Mouse (Mus musculus) heart, embryonic 13.5 days (tissue): ENCODE measurements at regions not wholly inside any gene's neighbourhood (a gene's known extent, or its start where the extent isn't known, plus 50 kb on each side); places are given as distances from the start of the nearest gene placed in this dataset.

Source experiments
- ATAC-seq: fragments of 200-750 bp; cut with Nextera tagmentation; 2 replicates; pipeline ENCODE4 v1.8.0; 2017; ENCODE audit warnings: moderate TSS enrichment; ENCODE audit not compliant: insufficient number of reproducible peaks, low FRiP score, low TSS enrichment; ENCODE audit errors: extremely low read depth
- H3K27ac ChIP-seq: fragments of 300-500 bp; sonication (generic); replicated peaks from 2 replicates; pipeline ENCODE4 v1.5.1; 2015; ENCODE audit warnings: moderate library complexity, mild to moderate bottlenecking, inconsistent platforms
- H3K27me3 ChIP-seq: fragments of 300-500 bp; sonication (generic); replicated peaks from 2 replicates; pipeline ENCODE4 v1.6.1; 2015; ENCODE audit warnings: mild to moderate bottlenecking, inconsistent platforms
- H3K36me3 ChIP-seq: fragments of 300-500 bp; sonication (generic); 2 replicates; pipeline ENCODE4 v1.6.1; 2015; ENCODE audit warnings: mild to moderate bottlenecking, inconsistent platforms
- H3K4me1 ChIP-seq: fragments of 300-500 bp; sonication (generic); 2 replicates; pipeline ENCODE4 v1.6.1; 2015; ENCODE audit warnings: inconsistent platforms
- H3K4me2 ChIP-seq: fragments of 300-500 bp; sonication (generic); 2 replicates; pipeline ENCODE4 v1.6.1; 2015; ENCODE audit warnings: inconsistent platforms, mild to moderate bottlenecking, moderate library complexity
- H3K4me3 ChIP-seq: fragments of 300-500 bp; sonication (generic); 2 replicates; pipeline ENCODE4 v1.5.1; 2015; ENCODE audit warnings: moderate library complexity, mild to moderate bottlenecking, inconsistent platforms
- H3K9ac ChIP-seq: fragments of 300-500 bp; sonication (generic); 2 replicates; pipeline ENCODE4 v1.6.1; 2015; ENCODE audit warnings: inconsistent platforms, mild to moderate bottlenecking, moderate library complexity
- H3K9me3 ChIP-seq: fragments of 300-500 bp; sonication (generic); 2 replicates; pipeline ENCODE4 v1.6.1; 2016; ENCODE audit warnings: inconsistent platforms
- WGBS: fragments of 180-500 bp; shearing (Covaris S2); methylation state at CpG from one replicate; pipeline ENCODE4 v1.1.7; 2015; ENCODE audit warnings: mixed read lengths; 5-methylcytosine and 5-hydroxymethylcytosine counted together

- Histone ChIP-seq H3K9me3 (no peaks in the 10 kb centered on the region), H3K9ac (no peak overlapping the region), H3K27ac (peak overlapping the region; percentile 78), H3K4me3 (no peak overlapping the region), H3K4me2 (no peak overlapping the region), H3K36me3 (no peaks in the 10 kb centered on the region), H3K27me3 (no peaks in the 10 kb centered on the region), H3K4me1 (peaks cover 53% of the 10 kb centered on the region)
- 34% methylated on average over 6 of the region's 6 CpGs for WGBS
- ATAC-seq = no peak
Measured at GRCm38 (mm10) chr6:51161149-51161548, 271.3 kb upstream of the Nfe2l3 start.

DNA sequence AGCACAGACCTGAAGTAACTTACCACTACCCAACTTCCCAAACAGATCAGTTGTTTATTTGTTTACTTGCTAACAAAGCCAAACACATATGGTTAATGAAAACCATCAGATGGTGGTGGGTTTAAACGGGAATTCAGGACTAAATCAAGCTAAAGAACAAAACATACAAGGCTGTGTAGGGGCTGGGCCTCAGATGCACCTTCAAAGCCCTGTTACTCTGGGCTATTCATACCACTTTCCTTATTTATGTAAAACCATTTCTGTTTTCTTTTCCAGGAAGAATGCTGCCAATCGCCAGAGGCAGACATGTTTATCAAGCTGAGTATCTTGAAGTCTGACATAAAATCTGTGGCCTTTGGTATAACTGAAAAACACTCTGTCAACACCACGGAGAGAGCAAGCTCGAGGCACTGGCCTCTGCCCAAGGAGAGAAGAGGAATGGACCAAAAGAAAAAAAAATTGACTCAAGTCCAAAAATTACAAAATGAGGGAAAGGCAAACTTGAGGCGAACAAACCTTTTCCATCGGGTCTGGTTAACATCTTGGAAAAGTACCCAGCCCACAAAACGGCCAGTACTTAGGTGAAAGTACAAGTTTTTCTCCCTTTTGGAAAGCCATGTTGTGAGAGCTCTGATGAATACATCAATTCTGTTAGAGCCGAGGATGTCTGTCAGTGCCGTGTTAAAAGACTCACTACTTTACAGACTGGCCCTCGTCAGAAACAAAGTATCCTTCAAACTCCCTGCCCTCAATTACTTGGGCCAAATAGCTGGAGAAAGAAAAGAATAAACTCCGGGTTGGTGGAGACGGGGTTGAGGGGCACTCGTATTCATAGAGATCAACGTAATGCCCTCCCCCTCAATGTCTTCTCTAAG lies 270.0 kb upstream of the Nfe2l3 start:
- H3K9me3 ChIP-seq = no peaks in the 10 kb centered on the region
- H3K4me1 ChIP-seq = peaks cover 40% of the 10 kb centered on the region
- no peaks in the 10 kb centered on the region for H3K36me3 ChIP-seq
- no peaks in the 10 kb centered on the region for H3K27me3 ChIP-seq
- no peak overlapping the region for H3K4me3 ChIP-seq
- H3K9ac ChIP-seq = peak overlapping the region; percentile 33; the same call in 1 of the 2 replicates
- no peak for ATAC-seq
- H3K4me2 ChIP-seq = no peak overlapping the region
- H3K27ac ChIP-seq = peak overlapping the region; percentile 93
- 50% methylated on average over 14 of the region's 14 CpGs for WGBS

DNA sequence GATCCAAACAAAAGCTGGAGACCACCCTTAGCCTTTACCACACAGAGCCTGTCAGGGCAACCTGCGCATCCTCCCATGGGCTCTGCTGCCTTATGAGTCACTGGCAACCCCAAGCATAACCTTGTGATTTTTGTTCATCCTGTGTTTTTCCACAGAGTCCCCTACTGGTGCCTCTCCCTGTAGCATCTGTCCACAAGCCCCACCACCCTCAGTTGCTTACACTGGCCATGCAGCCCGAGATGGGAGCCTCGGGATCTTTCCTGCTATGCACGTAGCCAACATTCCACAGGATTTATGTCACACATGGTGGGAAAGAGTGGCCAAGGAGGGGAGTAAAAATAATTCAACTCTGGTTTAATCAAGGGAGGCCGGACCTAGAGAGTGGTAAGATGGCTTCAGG lies 269.2 kb upstream of the Nfe2l3 start:
- ATAC-seq = peak; percentile 49; the same call in 1 of the 2 replicates

DNA sequence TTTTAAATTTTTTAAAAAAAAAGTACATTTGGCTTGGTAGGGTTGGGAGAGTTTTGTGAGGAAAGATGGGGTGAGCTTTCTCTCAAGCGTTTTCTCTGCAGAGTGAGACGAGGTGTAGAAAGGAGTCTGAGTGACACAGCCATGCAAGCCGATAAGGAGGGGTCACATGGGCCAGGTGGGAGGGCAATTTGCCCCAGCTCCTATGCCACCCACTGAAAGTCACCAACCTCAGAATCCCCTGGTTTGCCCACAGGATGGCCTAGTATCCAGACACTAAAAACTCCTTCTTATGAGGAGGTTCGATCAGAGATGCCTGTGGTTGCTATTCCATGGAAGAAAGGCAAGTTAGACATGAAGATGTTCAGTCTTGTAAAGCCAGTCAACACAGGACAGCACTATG lies 268.6 kb upstream of the Nfe2l3 start:
- Histone ChIP-seq H3K4me2 (peak overlapping the region; percentile 44), H3K27ac (peak overlapping the region; percentile 93), H3K9me3 (no peaks in the 10 kb centered on the region), H3K4me1 (peaks cover 52% of the 10 kb centered on the region), H3K36me3 (no peaks in the 10 kb centered on the region), H3K9ac (peak overlapping the region; percentile 38; the same call in 1 of the 2 replicates), H3K4me3 (peak overlapping the region; percentile 26; the same call in 1 of the 2 replicates), H3K27me3 (no peaks in the 10 kb centered on the region)
- ATAC-seq = no peak
- WGBS = 32% methylated on average over 4 of the region's 4 CpGs

More for the DNA sequence above, 269.2 kb upstream of the Nfe2l3 start:
- Histone ChIP-seq H3K4me1 (peaks cover 46% of the 10 kb centered on the region), H3K9me3 (no peaks in the 10 kb centered on the region), H3K9ac (peak overlapping the region; percentile 33), H3K27me3 (no peaks in the 10 kb centered on the region), H3K27ac (peak overlapping the region; percentile 93), H3K4me3 (no peak overlapping the region), H3K36me3 (no peaks in the 10 kb centered on the region), H3K4me2 (no peak overlapping the region; the same call in 1 of the 2 replicates)
- WGBS = 23% methylated on average over 5 of the region's 5 CpGs

- no peaks in the 10 kb centered on the region for H3K9me3 ChIP-seq
- no peaks in the 10 kb centered on the region for H3K27me3 ChIP-seq
- ATAC-seq = no peak
- no peak overlapping the region for H3K4me2 ChIP-seq
- peak overlapping the region; percentile 95 for H3K27ac ChIP-seq
- H3K36me3 ChIP-seq = no peaks in the 10 kb centered on the region
- no peak overlapping the region for H3K9ac ChIP-seq
- no peak overlapping the region for H3K4me3 ChIP-seq
- 76% methylated on average over 5 of the region's 5 CpGs for WGBS
- H3K4me1 ChIP-seq = peaks cover 56% of the 10 kb centered on the region
Measured at GRCm38 (mm10) chr6:51167028-51167427, 265.4 kb upstream of the Nfe2l3 start.

- ATAC-seq = no peak
- 3% methylated on average over 11 of the region's 11 CpGs for WGBS
- H3K4me2 ChIP-seq = peak overlapping the region; percentile 72
- peak overlapping the region; percentile 95 for H3K27ac ChIP-seq
- no peaks in the 10 kb centered on the region for H3K27me3 ChIP-seq
- H3K4me3 ChIP-seq = peak overlapping the region; percentile 53
- no peaks in the 10 kb centered on the region for H3K36me3 ChIP-seq
- peaks cover 52% of the 10 kb centered on the region for H3K4me1 ChIP-seq
- H3K9me3 ChIP-seq = no peaks in the 10 kb centered on the region
- peak overlapping the region; percentile 84 for H3K9ac ChIP-seq
Measured at GRCm38 (mm10) chr6:51168048-51168447, 264.4 kb upstream of the Nfe2l3 start.

DNA sequence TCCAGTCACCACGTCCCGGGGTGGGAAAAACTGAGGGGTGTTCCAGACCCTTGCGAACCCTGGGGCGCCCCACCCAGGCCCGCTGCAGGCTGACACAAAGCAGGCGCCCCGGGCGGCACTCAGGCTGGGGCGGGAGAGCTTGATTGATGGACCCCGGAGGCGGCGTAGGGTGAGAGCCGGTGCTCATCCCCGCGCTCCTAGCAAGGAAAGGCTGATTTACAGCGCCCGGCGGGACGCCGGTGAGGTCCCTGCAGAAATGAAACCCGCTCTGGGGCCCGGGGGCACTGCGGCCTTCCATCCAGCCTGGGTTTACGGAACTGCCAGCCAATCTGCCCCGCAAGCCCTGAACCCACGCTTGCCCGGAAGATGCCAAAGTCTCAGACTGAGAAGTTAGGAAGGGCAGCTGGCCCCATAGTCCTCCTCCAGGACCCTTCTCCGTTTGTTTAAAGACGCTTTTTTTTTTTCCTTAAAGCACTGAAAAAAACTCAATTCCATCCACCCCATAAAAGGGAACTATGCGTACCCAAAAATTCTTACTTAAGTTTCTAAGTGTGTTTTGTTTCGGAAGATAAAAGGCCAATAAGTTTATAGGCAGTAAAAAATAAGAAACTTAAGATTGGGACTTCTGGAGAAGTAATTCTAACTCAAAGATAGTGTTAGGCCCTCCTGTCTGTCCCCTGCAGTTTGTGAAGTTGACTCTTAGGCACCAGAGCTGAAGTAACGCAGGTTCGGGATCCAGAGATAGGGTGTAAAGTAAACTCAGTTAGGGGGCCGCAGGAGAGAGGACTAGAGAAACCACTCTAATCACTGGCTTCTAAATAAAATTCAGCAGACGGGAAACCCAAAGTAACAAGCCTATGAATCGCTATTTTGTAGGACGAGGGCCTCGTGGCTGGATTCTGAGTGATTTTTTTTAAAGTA lies 263.4 kb upstream of the Nfe2l3 start:
- no peaks in the 10 kb centered on the region for H3K36me3 ChIP-seq
- peaks cover 52% of the 10 kb centered on the region for H3K4me1 ChIP-seq
- H3K27me3 ChIP-seq = no peaks in the 10 kb centered on the region
- peak overlapping the region; percentile 84 for H3K9ac ChIP-seq
- ATAC-seq = no peak
- H3K9me3 ChIP-seq = no peaks in the 10 kb centered on the region
- WGBS = 8% methylated on average over 38 of the region's 38 CpGs
- peak overlapping the region; percentile 72 for H3K4me2 ChIP-seq
- H3K27ac ChIP-seq = peak overlapping the region; percentile 95
- H3K4me3 ChIP-seq = peak overlapping the region; percentile 53

- H3K4me1 ChIP-seq = peaks cover 52% of the 10 kb centered on the region
- H3K4me3 ChIP-seq = peak overlapping the region; percentile 51
- H3K27me3 ChIP-seq = peaks cover 8% of the 10 kb centered on the region; the same call in 1 of the 2 replicates
- peak overlapping the region; percentile 84 for H3K9ac ChIP-seq
- peak overlapping the region; percentile 95 for H3K27ac ChIP-seq
- peak overlapping the region; percentile 72 for H3K4me2 ChIP-seq
- ATAC-seq = no peak
- H3K9me3 ChIP-seq = no peaks in the 10 kb centered on the region
- H3K36me3 ChIP-seq = no peaks in the 10 kb centered on the region
- WGBS = under 1% methylated on average over 22 of the region's 22 CpGs
Measured at GRCm38 (mm10) chr6:51169971-51170411, 262.5 kb upstream of the Nfe2l3 start.

- peak overlapping the region; percentile 95 for H3K27ac ChIP-seq
- no peaks in the 10 kb centered on the region for H3K9me3 ChIP-seq
- ATAC-seq = no peak
- H3K27me3 ChIP-seq = peaks cover 12% of the 10 kb centered on the region
- WGBS = under 1% methylated on average over 11 of the region's 11 CpGs
- H3K4me1 ChIP-seq = peaks cover 52% of the 10 kb centered on the region
- no peaks in the 10 kb centered on the region for H3K36me3 ChIP-seq
- peak overlapping the region; percentile 72 for H3K4me2 ChIP-seq
- peak overlapping the region; percentile 84 for H3K9ac ChIP-seq
- H3K4me3 ChIP-seq = peak overlapping the region; percentile 51
Measured at GRCm38 (mm10) chr6:51170414-51170813, 262.1 kb upstream of the Nfe2l3 start.

DNA sequence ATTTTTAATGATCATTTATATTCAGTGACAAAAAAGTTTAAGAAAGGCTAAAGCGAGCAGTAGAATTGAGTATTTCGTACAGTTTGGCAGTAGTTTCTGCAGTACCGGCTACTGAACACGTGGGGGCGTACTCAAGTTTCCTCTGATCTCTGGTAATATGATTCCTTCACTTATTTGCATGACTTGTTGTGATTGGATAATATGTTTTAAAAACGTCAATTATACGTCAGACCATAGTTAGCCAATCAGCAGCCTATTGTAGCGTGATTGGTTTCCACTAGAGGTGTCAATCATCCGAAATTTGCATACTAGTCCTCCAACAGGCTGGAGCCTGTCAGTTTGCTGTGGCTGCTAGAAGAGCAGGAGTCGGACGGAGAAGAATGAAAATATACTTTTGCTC lies 261.6 kb upstream of the Nfe2l3 start:
- H3K4me2 ChIP-seq = peak overlapping the region; percentile 72
- no peak overlapping the region for H3K9ac ChIP-seq
- peaks cover 52% of the 10 kb centered on the region for H3K4me1 ChIP-seq
- H3K9me3 ChIP-seq = no peaks in the 10 kb centered on the region
- H3K36me3 ChIP-seq = no peaks in the 10 kb centered on the region
- ATAC-seq = peak; percentile 75
- H3K27ac ChIP-seq = peak overlapping the region; percentile 95
- peak overlapping the region; percentile 51 for H3K4me3 ChIP-seq
- H3K27me3 ChIP-seq = peaks cover 17% of the 10 kb centered on the region
- WGBS = under 1% methylated on average over 11 of the region's 11 CpGs

DNA sequence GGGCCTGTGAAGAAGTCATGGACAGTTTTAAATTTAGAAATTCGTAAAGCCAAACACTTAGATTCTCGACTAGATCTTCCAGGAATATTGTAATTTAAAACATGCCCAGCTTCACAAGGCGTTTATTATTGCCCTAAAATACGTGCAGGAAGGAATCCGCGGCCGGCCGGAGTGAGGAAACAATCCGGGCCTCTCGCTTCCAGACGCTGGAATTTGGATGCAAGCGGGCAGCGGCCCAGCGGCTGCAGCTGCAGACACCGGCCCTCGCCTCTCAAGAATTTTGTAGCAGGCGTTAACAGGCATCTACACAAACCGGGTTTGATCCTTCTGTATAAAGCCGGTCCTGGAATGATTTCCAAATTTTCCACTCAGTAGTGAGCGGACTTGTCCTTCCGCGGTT lies 260.7 kb upstream of the Nfe2l3 start:
- Histone ChIP-seq H3K4me2 (peak overlapping the region; percentile 86), H3K27ac (peak overlapping the region; percentile 85), H3K27me3 (peaks cover 26% of the 10 kb centered on the region), H3K36me3 (no peaks in the 10 kb centered on the region), H3K4me1 (peaks cover 52% of the 10 kb centered on the region), H3K4me3 (peak overlapping the region; percentile 55), H3K9ac (peak overlapping the region; percentile 83), H3K9me3 (no peaks in the 10 kb centered on the region)
- no peak for ATAC-seq
- 2% methylated on average over 22 of the region's 22 CpGs for whole genome bisulfite sequencing
